Mouse (Mus musculus): Measurements from ENCODE around the gene Esm1.

Esm1 gene

GRCm38 (mm10) chr13:113209624-113210023 is at the start of gene Esm1:
TSS of gene Esm1 (plus strand) at chr13:113209659.
- DNase-seq (ENCODE audit: low spot score) = no peak

GRCm38 (mm10) chr13:113164252-113165005 is 45.0 kb upstream of the Esm1 start:
- no peak for DNase-seq (ENCODE audit: low spot score)

GRCm38 (mm10) chr13:113168018-113168534 is 41.4 kb upstream of the Esm1 start:
- DNase-seq (ENCODE audit: low spot score) = no peak

GRCm38 (mm10) chr13:113170256-113170655 is 39.2 kb upstream of the Esm1 start:
- DNase-seq (ENCODE audit: low spot score) = no peak

- DNase-seq (ENCODE audit: low spot score) = no peak
Observed at GRCm38 (mm10) chr13:113174162-113174561, 35.3 kb upstream of the Esm1 start.

- DNase-seq (ENCODE audit: low spot score) = no peak
Observed at GRCm38 (mm10) chr13:113183310-113183709, 26.1 kb upstream of the Esm1 start.

GRCm38 (mm10) chr13:113183720-113184119 is 25.7 kb upstream of the Esm1 start:
- DNase-seq (ENCODE audit: low spot score) = no peak

- no peak for DNase-seq (ENCODE audit: low spot score)
Observed at GRCm38 (mm10) chr13:113196808-113197674, 12.4 kb upstream of the Esm1 start.

- no peak for DNase-seq (ENCODE audit: low spot score)
Observed at GRCm38 (mm10) chr13:113197872-113198502, 11.5 kb upstream of the Esm1 start.

GRCm38 (mm10) chr13:113199331-113199730 is 10.1 kb upstream of the Esm1 start:
- no peak for DNase-seq (ENCODE audit: low spot score)

GRCm38 (mm10) chr13:113200726-113201125 is 8.7 kb upstream of the Esm1 start:
- no peak for DNase-seq (ENCODE audit: low spot score)

GRCm38 (mm10) chr13:113201631-113202030 is 7.8 kb upstream of the Esm1 start:
- no peak for DNase-seq (ENCODE audit: low spot score)

- no peak for DNase-seq (ENCODE audit: low spot score)
Observed at GRCm38 (mm10) chr13:113202184-113202583, 7.3 kb upstream of the Esm1 start.

- DNase-seq (ENCODE audit: low spot score) = no peak
Observed at GRCm38 (mm10) chr13:113203146-113203545, 6.3 kb upstream of the Esm1 start.

- DNase-seq (ENCODE audit: low spot score) = no peak
Observed at GRCm38 (mm10) chr13:113205346-113205745, 4.1 kb upstream of the Esm1 start.

GRCm38 (mm10) chr13:113211345-113211744 is 1.9 kb downstream of the Esm1 start:
- no peak for DNase-seq (ENCODE audit: low spot score)

- no peak for DNase-seq (ENCODE audit: low spot score)
Observed at GRCm38 (mm10) chr13:113212401-113212800, 2.9 kb downstream of the Esm1 start.

- no peak for DNase-seq (ENCODE audit: low spot score)
Observed at GRCm38 (mm10) chr13:113213865-113214264, 4.4 kb downstream of the Esm1 start.

- DNase-seq (ENCODE audit: low spot score) = no peak
Observed at GRCm38 (mm10) chr13:113221851-113222250, 12.4 kb downstream of the Esm1 start.

- DNase-seq (ENCODE audit: low spot score) = peak; percentile 7
Observed at GRCm38 (mm10) chr13:113224105-113224504, 14.6 kb downstream of the Esm1 start.

- no peak for DNase-seq (ENCODE audit: low spot score)
Observed at GRCm38 (mm10) chr13:113225811-113226210, 16.4 kb downstream of the Esm1 start, which contains the start of gene Gzmk. TSS of gene Gzmk (minus strand) at chr13:113225908.

GRCm38 (mm10) chr13:113227076-113227475 is 17.6 kb downstream of the Esm1 start:
- no peak for DNase-seq (ENCODE audit: low spot score)
